8 mouse cellular contexts compared by ENCODE assay signal in genomic region chr17:50510741-50511140, GRCm38 (mm10). TPM values are rescaled to one million over a fixed set of nuclear protein-coding genes. Genes with fewer than 3 reads are reported as not detected.
DNase-seq lines count a peak whose midpoint lies in the region; ATAC-seq and TF ChIP-seq lines count a peak whose summit lies in the region.

No protein-coding gene starts in this region.

- no peak for TF ChIP-seq POLR2A in kidney, adult 2 months (IDR thresholded peaks at IDR 0.05; ENCODE audit: low read depth, low read length)

- peak overlapping the region; percentile 90 for H3K4me3 ChIP-seq in layer of hippocampus, adult 2 months
- peak overlapping the region; percentile 93 for H3K4me3 ChIP-seq in limb, embryonic 10.5 days
- H3K4me3 ChIP-seq in neural tube, embryonic 12.5 days: 0 out of 2 replicates have a peak overlapping the region, but pooled peaks have one; percentile 11
- H3K4me3 ChIP-seq in kidney, adult 2 months (ENCODE audit: insufficient read depth, low read depth, low read length): no peak overlapping the region

- H3K9me3 ChIP-seq in limb, embryonic 10.5 days (replicated peaks): no peaks in the 10 kb centered on the region
- H3K9me3 ChIP-seq in neural tube, embryonic 12.5 days: no peaks in the 10 kb centered on the region

- no peak for TF ChIP-seq CTCF in layer of hippocampus, adult 2 months (conservative IDR thresholded peaks at IDR 0.05)
- TF ChIP-seq CTCF in kidney, adult 2 months (conservative IDR thresholded peaks at IDR 0.05; ENCODE audit: insufficient read depth, insufficient read length, low read depth, low read length): no peak

- 94% methylated on average over 1 of the region's 1 CpGs for WGBS in limb, embryonic 10.5 days
- WGBS in neural tube, embryonic 12.5 days: 85% methylated on average over 1 of the region's 1 CpGs
- WGBS in kidney, adult 2 months: 79% methylated on average over 1 of the region's 1 CpGs

- H3K9ac ChIP-seq in neural tube, embryonic 12.5 days: 0 out of 2 replicates have a peak overlapping the region, but pooled peaks have one; percentile 8

- peaks cover 7% of the 10 kb centered on the region for H3K27me3 ChIP-seq in limb, embryonic 10.5 days (ENCODE audit: low read depth, poor library complexity, severe bottlenecking)
- H3K27me3 ChIP-seq in neural tube, embryonic 12.5 days (replicated peaks): peaks cover 3% of the 10 kb centered on the region; the same call in 1 of the 2 replicates
- no peaks in the 10 kb centered on the region for H3K27me3 ChIP-seq in kidney, adult 2 months (replicated peaks; ENCODE audit: control insufficient read depth, insufficient read depth, low read length)

- peak overlapping the region; percentile 72 for H3K4me2 ChIP-seq in neural tube, embryonic 12.5 days (replicated peaks)

- H3K4me1 ChIP-seq in limb, embryonic 10.5 days: peaks cover 26% of the 10 kb centered on the region
- H3K4me1 ChIP-seq in neural tube, embryonic 12.5 days: peaks cover 14% of the 10 kb centered on the region
- peaks cover 4% of the 10 kb centered on the region; the same call in 1 of the 2 replicates for H3K4me1 ChIP-seq in kidney, adult 2 months (ENCODE audit: control insufficient read depth, insufficient read depth, low read length)

- H3K27ac ChIP-seq in layer of hippocampus, adult 2 months: peak overlapping the region; percentile 94; the same call in 1 of the 2 replicates
- H3K27ac ChIP-seq in limb, embryonic 10.5 days: no peak overlapping the region
- no peak overlapping the region for H3K27ac ChIP-seq in neural tube, embryonic 12.5 days
- no peak overlapping the region for H3K27ac ChIP-seq in kidney, adult 2 months (ENCODE audit: insufficient read depth, low read depth, low read length)

- DNase-seq in layer of hippocampus, adult 2 months (ENCODE audit: low spot score in 2 of 2): no peak
- DNase-seq in layer of hippocampus, adult 8-10 months (ENCODE audit: low spot score in 2 of 2): no peak
- no peak for DNase-seq in limb, embryonic 10.5 days (ENCODE audit: low spot score)
- DNase-seq in frontal cortex, postnatal 36 days (ENCODE audit: low spot score in 2 of 2): no peak
- DNase-seq in testis, postnatal 14 days (ENCODE audit: low spot score): no peak
- DNase-seq in kidney, adult 2 months: no peak

- no peaks in the 10 kb centered on the region for H3K36me3 ChIP-seq in limb, embryonic 10.5 days
- no peaks in the 10 kb centered on the region for H3K36me3 ChIP-seq in neural tube, embryonic 12.5 days
- H3K36me3 ChIP-seq in kidney, adult 2 months (ENCODE audit: control insufficient read depth, insufficient read depth, low read length): no peaks in the 10 kb centered on the region

- ATAC-seq in erythroblast, adult 5-6 weeks (replicated peaks; ENCODE audit: low FRiP score, poor library complexity, severe bottlenecking): peak; percentile 53
- ATAC-seq in neural tube, embryonic 12.5 days (ENCODE audit: low FRiP score, low read depth): no peak

RNA-seq across cellular contexts. Expression of gene Plcl2, which starts 1.5 kb away (rescaled TPM):
- total RNA-seq in layer of hippocampus, adult 2 months (2021): 10 to 100 TPM; 55.1 to 58.0 TPM
- 10 to 100 TPM; 60.1 to 64.1 (median 63.2) TPM for total RNA-seq in layer of hippocampus, adult 8-10 months (2022)
- total RNA-seq in erythroblast, adult 5-6 weeks (2015; ENCODE audit: low replicate concordance): 97.0 and 109 TPM in 2 replicates
- total RNA-seq in erythroblast, adult 5-6 weeks (2017; ENCODE audit: low replicate concordance): 129 and 135 TPM in 2 replicates
- polyA plus RNA-seq in limb, embryonic 10.5 days (2016; fragmentation: Nextera tagmentation; extraction: Ambion mirVana): 5.0 and 6.4 TPM in 2 replicates
- 8.6 and 10.2 TPM in 2 replicates for polyA plus RNA-seq in neural tube, embryonic 12.5 days (2016; fragmentation: Nextera tagmentation; extraction: Ambion mirVana)
- 3.2 and 4.3 TPM in 2 replicates for polyA plus RNA-seq in kidney, adult 2 months (2012; rRNA removed)
